Mouse (Mus musculus): ENCODE results near the gene Naa50. TPM values are rescaled to one million over a fixed set of nuclear protein-coding genes. Genes with fewer than 3 reads are reported as not detected.

Gene Naa50
- polyA plus RNA-seq, 1 experiment from 2014 or later: 64.5 TPM

- Histone ChIP-seq H3K27ac (ENCODE audit: low read depth, low read length) (no peak overlapping the region), H3K4me1 (ENCODE audit: control insufficient read depth, insufficient read depth, low read depth, low read length) (no peaks in the 10 kb centered on the region), H3K27me3 (replicated peaks; ENCODE audit: control insufficient read depth, insufficient read depth, low read length) (no peaks in the 10 kb centered on the region), H3K9me3 (ENCODE audit: control insufficient read depth, low read length) (no peaks in the 10 kb centered on the region), H3K36me3 (ENCODE audit: control insufficient read depth, insufficient read depth, low read length) (no peaks in the 10 kb centered on the region; the same call in 1 of the 2 replicates), H3K4me2 (ENCODE audit: low read length) (no peak overlapping the region), H3K4me3 (ENCODE audit: low read length) (no peak overlapping the region), H3K9ac (ENCODE audit: low read depth, low read length) (no peak overlapping the region)
- WGBS: 89% methylated on average over 6 of the region's 6 CpGs
- no peak for ATAC-seq
Observed at GRCm38 (mm10) chr16:44122122-44122521, 17.5 kb upstream of the Naa50 start.

GRCm38 (mm10) chr16:44122574-44122973, 17.1 kb upstream of the Naa50 start:
- H3K4me1 ChIP-seq (ENCODE audit: control insufficient read depth, insufficient read depth, low read depth, low read length): no peaks in the 10 kb centered on the region
- no peak overlapping the region for H3K4me3 ChIP-seq (ENCODE audit: low read length)
- WGBS: 89% methylated on average over 6 of the region's 6 CpGs
- H3K27me3 ChIP-seq (replicated peaks; ENCODE audit: control insufficient read depth, insufficient read depth, low read length): no peaks in the 10 kb centered on the region
- H3K27ac ChIP-seq (ENCODE audit: low read depth, low read length): no peak overlapping the region
- H3K4me2 ChIP-seq (ENCODE audit: low read length): no peak overlapping the region
- H3K9ac ChIP-seq (ENCODE audit: low read depth, low read length): no peak overlapping the region
- ATAC-seq: no peak
- no peaks in the 10 kb centered on the region for H3K9me3 ChIP-seq (ENCODE audit: control insufficient read depth, low read length)
- H3K36me3 ChIP-seq (ENCODE audit: control insufficient read depth, insufficient read depth, low read length): no peaks in the 10 kb centered on the region; the same call in 1 of the 2 replicates

GRCm38 (mm10) chr16:44122982-44123725, 16.5 kb upstream of the Naa50 start:
- Histone ChIP-seq H3K9me3 (ENCODE audit: control insufficient read depth, low read length) (no peaks in the 10 kb centered on the region), H3K9ac (ENCODE audit: low read depth, low read length) (no peak overlapping the region), H3K27ac (ENCODE audit: low read depth, low read length) (no peak overlapping the region), H3K27me3 (replicated peaks; ENCODE audit: control insufficient read depth, insufficient read depth, low read length) (no peaks in the 10 kb centered on the region), H3K4me3 (ENCODE audit: low read length) (no peak overlapping the region), H3K36me3 (ENCODE audit: control insufficient read depth, insufficient read depth, low read length) (no peaks in the 10 kb centered on the region; the same call in 1 of the 2 replicates), H3K4me1 (ENCODE audit: control insufficient read depth, insufficient read depth, low read depth, low read length) (no peaks in the 10 kb centered on the region), H3K4me2 (ENCODE audit: low read length) (no peak overlapping the region)
- WGBS: 76% methylated on average over 7 of the region's 7 CpGs
- 0 out of 2 replicates have a peak, but pooled peaks have one; percentile 24 for ATAC-seq

GRCm38 (mm10) chr16:44123786-44124185, 15.8 kb upstream of the Naa50 start:
- no peak overlapping the region for H3K27ac ChIP-seq (ENCODE audit: low read depth, low read length)
- no peak overlapping the region for H3K4me3 ChIP-seq (ENCODE audit: low read length)
- WGBS: 62% methylated on average over 2 of the region's 2 CpGs
- H3K9ac ChIP-seq (ENCODE audit: low read depth, low read length): no peak overlapping the region
- no peak for ATAC-seq
- no peaks in the 10 kb centered on the region for H3K4me1 ChIP-seq (ENCODE audit: control insufficient read depth, insufficient read depth, low read depth, low read length)
- no peaks in the 10 kb centered on the region; the same call in 1 of the 2 replicates for H3K36me3 ChIP-seq (ENCODE audit: control insufficient read depth, insufficient read depth, low read length)
- H3K4me2 ChIP-seq (ENCODE audit: low read length): no peak overlapping the region
- no peaks in the 10 kb centered on the region for H3K27me3 ChIP-seq (replicated peaks; ENCODE audit: control insufficient read depth, insufficient read depth, low read length)
- no peaks in the 10 kb centered on the region for H3K9me3 ChIP-seq (ENCODE audit: control insufficient read depth, low read length)

GRCm38 (mm10) chr16:44124713-44125112, 14.9 kb upstream of the Naa50 start:
- no peaks in the 10 kb centered on the region for H3K27me3 ChIP-seq (replicated peaks; ENCODE audit: control insufficient read depth, insufficient read depth, low read length)
- WGBS: 81% methylated on average over 1 of the region's 1 CpGs
- ATAC-seq: no peak
- H3K9me3 ChIP-seq (ENCODE audit: control insufficient read depth, low read length): no peaks in the 10 kb centered on the region
- H3K9ac ChIP-seq (ENCODE audit: low read depth, low read length): no peak overlapping the region
- no peak overlapping the region for H3K4me2 ChIP-seq (ENCODE audit: low read length)
- H3K4me1 ChIP-seq (ENCODE audit: control insufficient read depth, insufficient read depth, low read depth, low read length): no peaks in the 10 kb centered on the region
- H3K27ac ChIP-seq (ENCODE audit: low read depth, low read length): no peak overlapping the region
- H3K36me3 ChIP-seq (ENCODE audit: control insufficient read depth, insufficient read depth, low read length): no peaks in the 10 kb centered on the region; the same call in 1 of the 2 replicates
- H3K4me3 ChIP-seq (ENCODE audit: low read length): no peak overlapping the region

GRCm38 (mm10) chr16:44125436-44125835, 14.2 kb upstream of the Naa50 start:
- 83% methylated on average over 2 of the region's 2 CpGs for WGBS
- H3K9me3 ChIP-seq (ENCODE audit: control insufficient read depth, low read length): no peaks in the 10 kb centered on the region
- no peaks in the 10 kb centered on the region for H3K27me3 ChIP-seq (replicated peaks; ENCODE audit: control insufficient read depth, insufficient read depth, low read length)
- H3K9ac ChIP-seq (ENCODE audit: low read depth, low read length): no peak overlapping the region
- H3K4me1 ChIP-seq (ENCODE audit: control insufficient read depth, insufficient read depth, low read depth, low read length): no peaks in the 10 kb centered on the region
- no peaks in the 10 kb centered on the region for H3K36me3 ChIP-seq (ENCODE audit: control insufficient read depth, insufficient read depth, low read length)
- H3K27ac ChIP-seq (ENCODE audit: low read depth, low read length): no peak overlapping the region
- no peak overlapping the region for H3K4me3 ChIP-seq (ENCODE audit: low read length)
- no peak for ATAC-seq
- H3K4me2 ChIP-seq (ENCODE audit: low read length): no peak overlapping the region

- Histone ChIP-seq H3K4me2 (ENCODE audit: low read length) (no peak overlapping the region), H3K36me3 (ENCODE audit: control insufficient read depth, insufficient read depth, low read length) (no peaks in the 10 kb centered on the region), H3K4me3 (ENCODE audit: low read length) (no peak overlapping the region), H3K4me1 (ENCODE audit: control insufficient read depth, insufficient read depth, low read depth, low read length) (no peaks in the 10 kb centered on the region), H3K9me3 (ENCODE audit: control insufficient read depth, low read length) (no peaks in the 10 kb centered on the region), H3K9ac (ENCODE audit: low read depth, low read length) (no peak overlapping the region), H3K27me3 (replicated peaks; ENCODE audit: control insufficient read depth, insufficient read depth, low read length) (no peaks in the 10 kb centered on the region), H3K27ac (ENCODE audit: low read depth, low read length) (no peak overlapping the region)
- no peak for ATAC-seq
- 72% methylated on average over 4 of the region's 4 CpGs for WGBS
Observed at GRCm38 (mm10) chr16:44126437-44126836, 13.2 kb upstream of the Naa50 start.

GRCm38 (mm10) chr16:44132300-44132699, 7.3 kb upstream of the Naa50 start:
- H3K4me1 ChIP-seq (ENCODE audit: control insufficient read depth, insufficient read depth, low read depth, low read length): peaks cover 3% of the 10 kb centered on the region; the same call in 1 of the 2 replicates
- 89% methylated on average over 4 of the region's 4 CpGs for WGBS
- ATAC-seq: no peak
- H3K27me3 ChIP-seq (replicated peaks; ENCODE audit: control insufficient read depth, insufficient read depth, low read length): no peaks in the 10 kb centered on the region
- no peak overlapping the region for H3K4me2 ChIP-seq (ENCODE audit: low read length)
- no peaks in the 10 kb centered on the region for H3K36me3 ChIP-seq (ENCODE audit: control insufficient read depth, insufficient read depth, low read length)
- H3K9me3 ChIP-seq (ENCODE audit: control insufficient read depth, low read length): no peaks in the 10 kb centered on the region
- H3K4me3 ChIP-seq (ENCODE audit: low read length): no peak overlapping the region
- no peak overlapping the region for H3K27ac ChIP-seq (ENCODE audit: low read depth, low read length)
- no peak overlapping the region for H3K9ac ChIP-seq (ENCODE audit: low read depth, low read length)

GRCm38 (mm10) chr16:44133187-44133586, 6.4 kb upstream of the Naa50 start:
- H3K4me3 ChIP-seq (ENCODE audit: low read length): no peak overlapping the region
- H3K4me2 ChIP-seq (ENCODE audit: low read length): no peak overlapping the region
- H3K4me1 ChIP-seq (ENCODE audit: control insufficient read depth, insufficient read depth, low read depth, low read length): peaks cover 11% of the 10 kb centered on the region
- no peak overlapping the region for H3K9ac ChIP-seq (ENCODE audit: low read depth, low read length)
- H3K9me3 ChIP-seq (ENCODE audit: control insufficient read depth, low read length): no peaks in the 10 kb centered on the region
- H3K27ac ChIP-seq (ENCODE audit: low read depth, low read length): no peak overlapping the region
- ATAC-seq: no peak
- H3K27me3 ChIP-seq (replicated peaks; ENCODE audit: control insufficient read depth, insufficient read depth, low read length): no peaks in the 10 kb centered on the region
- no peaks in the 10 kb centered on the region for H3K36me3 ChIP-seq (ENCODE audit: control insufficient read depth, insufficient read depth, low read length)
- 90% methylated on average over 3 of the region's 3 CpGs for WGBS

Data from hindbrain, embryonic 16.5 days (tissue).